Mouse (Mus musculus): ENCODE measurements around the gene 2210016L21Rik.
"Not testable (repeated sequence)": the region's sequence is repeated elsewhere in the genome, so short reads cannot be mapped to it uniquely, and the experiment has no call there.

The 2210016L21Rik gene

GRCm38 (mm10) chr5:114941138-114941537 is 820 bp upstream of the 2210016L21Rik start:
- DNase-seq (ENCODE audit: extremely low spot score, low read depth, low spot score) = not testable (repeated sequence)

GRCm38 (mm10) chr5:114942766-114943130 is 790 bp downstream of the 2210016L21Rik start:
- no peak for DNase-seq (ENCODE audit: extremely low spot score, low read depth, low spot score)

GRCm38 (mm10) chr5:114945072-114945471 is 3.1 kb downstream of the 2210016L21Rik start:
- no peak for DNase-seq (ENCODE audit: extremely low spot score, low read depth, low spot score)

GRCm38 (mm10) chr5:114948891-114949290 is 6.9 kb downstream of the 2210016L21Rik start:
- DNase-seq (ENCODE audit: extremely low spot score, low read depth, low spot score) = no peak

- no peak for DNase-seq (ENCODE audit: extremely low spot score, low read depth, low spot score)
These were observed 7.4 kb downstream of the 2210016L21Rik start for GRCm38 (mm10) chr5:114949316-114949715.

- no peak for DNase-seq (ENCODE audit: extremely low spot score, low read depth, low spot score)
These were observed 7.9 kb downstream of the 2210016L21Rik start for GRCm38 (mm10) chr5:114949812-114950211.

- DNase-seq (ENCODE audit: extremely low spot score, low read depth, low spot score) = no peak
These were observed 8.7 kb downstream of the 2210016L21Rik start for GRCm38 (mm10) chr5:114950669-114951068.

- no peak for DNase-seq (ENCODE audit: extremely low spot score, low read depth, low spot score)
These were observed 9.4 kb downstream of the 2210016L21Rik start for GRCm38 (mm10) chr5:114951279-114951880.

GRCm38 (mm10) chr5:114953326-114953725 is 11.4 kb downstream of the 2210016L21Rik start:
- DNase-seq (ENCODE audit: extremely low spot score, low read depth, low spot score) = no peak

GRCm38 (mm10) chr5:114958069-114958468 is 16.1 kb downstream of the 2210016L21Rik start:
- no peak for DNase-seq (ENCODE audit: extremely low spot score, low read depth, low spot score)

GRCm38 (mm10) chr5:114961590-114962360 is 19.8 kb downstream of the 2210016L21Rik start:
- no peak for DNase-seq (ENCODE audit: extremely low spot score, low read depth, low spot score)

- no peak for DNase-seq (ENCODE audit: extremely low spot score, low read depth, low spot score)
These were observed 22.5 kb downstream of the 2210016L21Rik start for GRCm38 (mm10) chr5:114964315-114964966.

GRCm38 (mm10) chr5:114964967-114965898 is 23.3 kb downstream of the 2210016L21Rik start:
- no peak for DNase-seq (ENCODE audit: extremely low spot score, low read depth, low spot score)

- no peak for DNase-seq (ENCODE audit: extremely low spot score, low read depth, low spot score)
These were observed 25.7 kb downstream of the 2210016L21Rik start for GRCm38 (mm10) chr5:114967523-114968268.

GRCm38 (mm10) chr5:114968651-114969050 is 26.7 kb downstream of the 2210016L21Rik start:
- DNase-seq (ENCODE audit: extremely low spot score, low read depth, low spot score) = no peak

- no peak for DNase-seq (ENCODE audit: extremely low spot score, low read depth, low spot score)
These were observed 27.1 kb downstream of the 2210016L21Rik start for GRCm38 (mm10) chr5:114969064-114969463.

- no peak for DNase-seq (ENCODE audit: extremely low spot score, low read depth, low spot score)
These were observed 27.8 kb downstream of the 2210016L21Rik start for GRCm38 (mm10) chr5:114969609-114970215.

GRCm38 (mm10) chr5:114970824-114971227 is 28.9 kb downstream of the 2210016L21Rik start, which contains the start of gene Hnf1a:
TSS of gene Hnf1a (minus strand) at chr5:114971094.
- DNase-seq (ENCODE audit: extremely low spot score, low read depth, low spot score) = no peak

GRCm38 (mm10) chr5:114972201-114972600 is 30.2 kb downstream of the 2210016L21Rik start:
- DNase-seq (ENCODE audit: extremely low spot score, low read depth, low spot score) = no peak

- no peak for DNase-seq (ENCODE audit: extremely low spot score, low read depth, low spot score)
These were observed 31.2 kb downstream of the 2210016L21Rik start for GRCm38 (mm10) chr5:114973131-114973530.
